Mouse (Mus musculus): Measurements from ENCODE around the gene Tnni3. TPM values are rescaled to one million over a fixed set of nuclear protein-coding genes. Genes with fewer than 3 reads are reported as not detected.

The Tnni3 gene
- polyA plus RNA-seq, 1 experiment from 2014 or later, result 7.4 TPM

- peaks cover 9% of the 10 kb centered on the region; the same call in 1 of the 2 replicates for H3K27me3 ChIP-seq (ENCODE audit: control insufficient read depth, insufficient read depth, low read length)
- peaks cover 11% of the 10 kb centered on the region for H3K4me1 ChIP-seq (ENCODE audit: control insufficient read depth, insufficient read depth, low read length)
- H3K4me2 ChIP-seq (ENCODE audit: low read depth, low read length), result peak overlapping the region; percentile 94
- 3% methylated on average over 35 of the region's 35 CpGs for WGBS
- H3K9ac ChIP-seq (ENCODE audit: low read length), result peak overlapping the region; percentile 66
- H3K27ac ChIP-seq (ENCODE audit: low read length), result no peak overlapping the region
- ATAC-seq (ENCODE audit: insufficient read depth, low FRiP score), result peak; percentile 63
- H3K4me3 ChIP-seq (replicated peaks; ENCODE audit: low read length), result peak overlapping the region; percentile 49
- H3K9me3 ChIP-seq (replicated peaks; ENCODE audit: control insufficient read depth, low read length), result no peaks in the 10 kb centered on the region
- no peaks in the 10 kb centered on the region for H3K36me3 ChIP-seq (ENCODE audit: control insufficient read depth, insufficient read depth, low read length)
Observed at GRCm38 (mm10) chr7:4470275-4471178, 53.5 kb downstream of the Tnni3 start.

Other genes starting within 250 kb of the Tnni3 start
- gene Ncr1, start 186.5 kb downstream of the Tnni3 start, polyA plus RNA-seq (2015; fragmentation: Nextera tagmentation; extraction: Ambion mirVana), result not detected in 2 replicates
- gene Gp6, start 126.5 kb downstream of the Tnni3 start, polyA plus RNA-seq (2015; fragmentation: Nextera tagmentation; extraction: Ambion mirVana), result 0.10 and 0.32 TPM in 2 replicates
- gene Rdh13, start 78.6 kb downstream of the Tnni3 start, polyA plus RNA-seq (2015; fragmentation: Nextera tagmentation; extraction: Ambion mirVana), result 28.1 and 32.8 TPM in 2 replicates
- gene Eps8l1, start 63.6 kb downstream of the Tnni3 start, polyA plus RNA-seq (2015; fragmentation: Nextera tagmentation; extraction: Ambion mirVana), result 12.1 and 15.0 TPM in 2 replicates
- 20.3 and 22.3 TPM in 2 replicates for gene Ppp1r12c, start 22.5 kb downstream of the Tnni3 start, polyA plus RNA-seq (2015; fragmentation: Nextera tagmentation; extraction: Ambion mirVana)
- 26.7 and 111 TPM in 2 replicates for gene Tnnt1, start 7.8 kb downstream of the Tnni3 start, polyA plus RNA-seq (2015; fragmentation: Nextera tagmentation; extraction: Ambion mirVana)
- gene Dnaaf3, start 8.2 kb upstream of the Tnni3 start, polyA plus RNA-seq (2015; fragmentation: Nextera tagmentation; extraction: Ambion mirVana), result 2.2 TPM in 2 replicates
- gene Syt5, start 23.3 kb upstream of the Tnni3 start, polyA plus RNA-seq (2015; fragmentation: Nextera tagmentation; extraction: Ambion mirVana), result 8.5 TPM in 2 replicates
- gene Ptprh, start 79.8 kb upstream of the Tnni3 start, polyA plus RNA-seq (2015; fragmentation: Nextera tagmentation; extraction: Ambion mirVana), result 0.92 and 1.0 TPM in 2 replicates
- gene Tmem86b, start 107.2 kb upstream of the Tnni3 start, polyA plus RNA-seq (2015; fragmentation: Nextera tagmentation; extraction: Ambion mirVana), result 2.3 and 3.4 TPM in 2 replicates
- 2.8 and 3.8 TPM in 2 replicates for gene Ppp6r1, start 134.8 kb upstream of the Tnni3 start, polyA plus RNA-seq (2015; fragmentation: Nextera tagmentation; extraction: Ambion mirVana)
- gene Hspbp1, start 160.8 kb upstream of the Tnni3 start, polyA plus RNA-seq (2015; fragmentation: Nextera tagmentation; extraction: Ambion mirVana), result 77.2 and 88.0 TPM in 2 replicates
- gene Brsk1, start 166.4 kb upstream of the Tnni3 start, polyA plus RNA-seq (2015; fragmentation: Nextera tagmentation; extraction: Ambion mirVana), result 0.86 and 0.88 TPM in 2 replicates
- gene Tmem150b, start 201.0 kb upstream of the Tnni3 start, polyA plus RNA-seq (2015; fragmentation: Nextera tagmentation; extraction: Ambion mirVana), result 0.76 and 0.90 TPM in 2 replicates
- gene Kmt5c, start 215.9 kb upstream of the Tnni3 start, polyA plus RNA-seq (2015; fragmentation: Nextera tagmentation; extraction: Ambion mirVana), result 59.6 and 64.3 TPM in 2 replicates
- gene Cox6b2, start 228.9 kb upstream of the Tnni3 start, polyA plus RNA-seq (2015; fragmentation: Nextera tagmentation; extraction: Ambion mirVana), result 61.4 and 70.0 TPM in 2 replicates
- not detected in 2 replicates for gene Fam71e2, start 247.1 kb upstream of the Tnni3 start, polyA plus RNA-seq (2015; fragmentation: Nextera tagmentation; extraction: Ambion mirVana)